8 mouse cellular contexts compared by ENCODE assay signal in the genomic region with DNA sequence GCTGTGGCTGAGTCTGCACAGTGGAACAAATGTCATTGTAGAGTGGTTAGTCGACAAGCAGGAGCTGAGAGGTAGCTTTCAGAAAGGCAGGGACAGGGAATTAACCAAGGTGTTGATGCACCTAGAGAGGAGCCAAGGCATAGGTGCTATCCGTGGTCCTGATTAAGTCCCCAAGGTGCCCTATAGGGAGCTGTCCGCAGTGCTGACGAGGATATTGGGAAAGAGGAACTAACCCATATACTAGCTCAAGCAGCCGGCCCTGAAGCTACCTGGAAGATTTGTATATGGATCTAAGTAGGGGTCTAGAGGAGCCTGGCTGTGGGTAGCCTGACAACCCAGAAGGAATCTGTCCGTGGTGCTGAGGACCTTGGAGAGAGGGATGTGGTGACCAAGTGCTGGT. TPM values are rescaled to one million over a fixed set of nuclear protein-coding genes. Genes with fewer than 3 reads are reported as not detected.
DNase-seq lines count a peak whose midpoint lies in the region; ATAC-seq and TF ChIP-seq lines count a peak whose summit lies in the region.

No protein-coding gene starts in this region.

- DNase-seq in liver (peak; percentile 70), adipocyte (ENCODE audit: low spot score) (peak; percentile 78)
- DNase-seq in frontal cortex, postnatal 25 days (ENCODE audit: low spot score in 2 of 2) = no peak
- no peak for DNase-seq in right cerebral cortex, postnatal 14 days
- no peak for DNase-seq in layer of hippocampus, adult 11-12 months (ENCODE audit: low spot score)

- no peaks in the 10 kb centered on the region for H3K36me3 ChIP-seq in liver, embryonic 12.5 days
- no peaks in the 10 kb centered on the region for H3K36me3 ChIP-seq in intestine, postnatal 0 days (ENCODE audit: control insufficient read depth, insufficient read depth)

- H3K9ac ChIP-seq in liver, embryonic 12.5 days = no peak overlapping the region
- no peak overlapping the region for H3K9ac ChIP-seq in intestine, postnatal 0 days (ENCODE audit: low read depth, low read length)

- no peak overlapping the region for H3K4me2 ChIP-seq in liver, embryonic 12.5 days
- H3K4me2 ChIP-seq in intestine, postnatal 0 days (replicated peaks; ENCODE audit: low read depth) = no peak overlapping the region

- no peaks in the 10 kb centered on the region for H3K9me3 ChIP-seq in liver, embryonic 12.5 days (replicated peaks)
- H3K9me3 ChIP-seq in intestine, postnatal 0 days (ENCODE audit: control insufficient read depth) = no peaks in the 10 kb centered on the region

- peaks cover 3% of the 10 kb centered on the region for H3K4me1 ChIP-seq in liver, embryonic 12.5 days
- H3K4me1 ChIP-seq in intestine, postnatal 0 days (replicated peaks; ENCODE audit: control insufficient read depth, insufficient read depth, low read length) = no peaks in the 10 kb centered on the region

- no peak overlapping the region for H3K4me3 ChIP-seq in liver, embryonic 12.5 days
- no peak overlapping the region for H3K4me3 ChIP-seq in intestine, postnatal 0 days (ENCODE audit: low read depth, low read length)

- ATAC-seq in liver, embryonic 12.5 days = no peak
- no peak for ATAC-seq in intestine, postnatal 0 days
- peak; percentile 99 for ATAC-seq in megakaryocyte progenitor cell, adult 5-6 weeks (replicated peaks; ENCODE audit: poor library complexity)

- WGBS in liver, embryonic 12.5 days (ENCODE audit: insufficient replicate concordance) = 8% methylated on average over 6 of the region's 6 CpGs
- 4% methylated on average over 6 of the region's 6 CpGs for WGBS in intestine, postnatal 0 days

- H3K27ac ChIP-seq in liver, embryonic 12.5 days = no peak overlapping the region
- H3K27ac ChIP-seq in intestine, postnatal 0 days (ENCODE audit: low read depth, low read length) = no peak overlapping the region

- H3K27me3 ChIP-seq in liver, embryonic 12.5 days (replicated peaks) = 0 out of 2 replicates have a peak, but pooled peaks cover 19% of the 10 kb centered on the region
- H3K27me3 ChIP-seq in intestine, postnatal 0 days (replicated peaks; ENCODE audit: control insufficient read depth, insufficient read depth, low read length) = no peaks in the 10 kb centered on the region

- TF ChIP-seq CTCF in intestine, postnatal 0 days (IDR thresholded peaks at IDR 0.05; ENCODE audit: low read depth) = 0 out of 2 replicates have a peak, but pooled peaks have one; percentile 2

RNA-seq across cellular contexts. Expression of gene A230050P20Rik, which starts 11.3 kb away (rescaled TPM):
- polyA plus RNA-seq in liver, embryonic 12.5 days (2016; fragmentation: Nextera tagmentation; extraction: Ambion mirVana) = 7.9 TPM in 2 replicates
- polyA plus RNA-seq in intestine, postnatal 0 days (2015; fragmentation: Nextera tagmentation; extraction: Ambion mirVana) = 4.9 and 5.6 TPM in 2 replicates
- 11.8 and 16.3 TPM in 2 replicates for total RNA-seq in megakaryocyte progenitor cell, adult 5-6 weeks (2015)
- total RNA-seq in megakaryocyte progenitor cell, adult 5-6 weeks (2017) = 18.1 and 24.1 TPM in 2 replicates

RNA-seq across cellular contexts. Expression of gene Angptl6, which starts 22.4 kb away (rescaled TPM):
- polyA plus RNA-seq in liver, embryonic 12.5 days (2016; fragmentation: Nextera tagmentation; extraction: Ambion mirVana) = 10.5 and 11.3 TPM in 2 replicates
- 9.4 and 9.8 TPM in 2 replicates for polyA plus RNA-seq in intestine, postnatal 0 days (2015; fragmentation: Nextera tagmentation; extraction: Ambion mirVana)
- 0.73 and 0.81 TPM in 2 replicates for total RNA-seq in megakaryocyte progenitor cell, adult 5-6 weeks (2015)
- 0.54 and 0.87 TPM in 2 replicates for total RNA-seq in megakaryocyte progenitor cell, adult 5-6 weeks (2017)

RNA-seq across cellular contexts. Expression of gene Ppan, which starts 30.8 kb away (rescaled TPM):
- 124 and 132 TPM in 2 replicates for polyA plus RNA-seq in liver, embryonic 12.5 days (2016; fragmentation: Nextera tagmentation; extraction: Ambion mirVana)
- 18.7 and 21.4 TPM in 2 replicates for polyA plus RNA-seq in intestine, postnatal 0 days (2015; fragmentation: Nextera tagmentation; extraction: Ambion mirVana)
- total RNA-seq in megakaryocyte progenitor cell, adult 5-6 weeks (2015) = 46.8 and 49.6 TPM in 2 replicates
- 147 and 151 TPM in 2 replicates for total RNA-seq in megakaryocyte progenitor cell, adult 5-6 weeks (2017)

RNA-seq across cellular contexts. Expression of gene Rdh8, which starts 38.8 kb away (rescaled TPM):
- not detected in 2 replicates for polyA plus RNA-seq in liver, embryonic 12.5 days (2016; fragmentation: Nextera tagmentation; extraction: Ambion mirVana)
- polyA plus RNA-seq in intestine, postnatal 0 days (2015; fragmentation: Nextera tagmentation; extraction: Ambion mirVana) = not detected in 2 replicates
- total RNA-seq in megakaryocyte progenitor cell, adult 5-6 weeks (2015) = not detected in 2 replicates
- total RNA-seq in megakaryocyte progenitor cell, adult 5-6 weeks (2017) = not detected in 2 replicates

RNA-seq across cellular contexts. Expression of gene Eif3g, which starts 41.3 kb away (rescaled TPM):
- polyA plus RNA-seq in liver, embryonic 12.5 days (2016; fragmentation: Nextera tagmentation; extraction: Ambion mirVana) = 303 and 313 TPM in 2 replicates
- 131 and 138 TPM in 2 replicates for polyA plus RNA-seq in intestine, postnatal 0 days (2015; fragmentation: Nextera tagmentation; extraction: Ambion mirVana)
- total RNA-seq in megakaryocyte progenitor cell, adult 5-6 weeks (2015) = 211 and 217 TPM in 2 replicates
- 234 and 248 TPM in 2 replicates for total RNA-seq in megakaryocyte progenitor cell, adult 5-6 weeks (2017)

Comparison
In these comparisons a context has a peak if more than half of its experiments do, and no peak if none do; other contexts are left out.
1. DNase-seq: peak in liver (single experiment) and adipocyte (single experiment); none in frontal cortex, postnatal 25 days (0 of 2), right cerebral cortex, postnatal 14 days (single experiment) and layer of hippocampus, adult 11-12 months (single experiment).